Mouse (Mus musculus) erythroblast, adult 5-6 weeks (primary cell): ENCODE data around the gene Zfp91. TPM values are rescaled to one million over a fixed set of nuclear protein-coding genes. Genes with fewer than 3 reads are reported as not detected.
"Not testable (repeated sequence)": the region's sequence is repeated elsewhere in the genome, so short reads cannot be mapped to it uniquely, and the experiment has no call there.

Experiments
- ATAC-seq: replicated peaks from 2 replicates; pipeline ENCODE4 v1.8.0; 2016; ENCODE audit warnings: moderate number of reproducible peaks, mild to moderate bottlenecking, moderate TSS enrichment, inconsistent platforms; ENCODE audit not compliant: poor library complexity, low FRiP score, severe bottlenecking
- total RNA-seq, 2 experiments: library from RNA; stranded (forward) in 1 of 2; stranded (reverse) in 1 of 2; fragments of 150-400 nt in 1 of 2; fragments of 200-764, 138-1000 nt in 1 of 2; gene quantifications; 2 replicates each; pipeline versions ENCODE4 v1.2.3 to v1.2.4; 2015 to 2017; ENCODE audit warnings: low replicate concordance in 2 of 2

The Zfp91 gene
- total RNA-seq, 2 experiments from 2014 or later, result 21.7 to 34.2 TPM

DNA sequence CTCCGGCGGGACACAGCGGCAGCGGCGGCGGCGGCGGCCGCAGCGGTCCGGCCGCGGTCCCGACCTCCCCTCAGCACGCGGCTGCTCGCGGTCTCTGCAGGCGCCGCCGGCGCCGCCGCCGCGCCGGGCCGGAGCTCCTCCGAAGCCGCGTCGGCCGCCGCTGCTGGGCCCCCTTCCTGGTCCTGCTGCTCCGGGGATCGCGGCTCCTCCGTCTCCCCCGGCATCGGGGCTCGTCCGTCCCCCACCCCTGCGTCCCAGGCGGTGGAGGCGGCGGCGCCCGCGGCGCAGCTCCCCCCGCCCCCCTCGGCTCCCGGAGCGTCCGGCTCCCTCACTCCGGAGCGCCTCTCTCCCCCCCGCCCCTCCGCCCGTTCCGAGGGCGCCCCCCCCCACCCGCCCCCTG is 816 bp downstream of the Zfp91 start:
- no peak for ATAC-seq

GRCm38 (mm10) chr19:12794056-12795044 is 1.6 kb downstream of the Zfp91 start:
- ATAC-seq, result peak; percentile 76

- ATAC-seq, result no peak
Measured at GRCm38 (mm10) chr19:12792374-12792773, 3.6 kb downstream of the Zfp91 start.

GRCm38 (mm10) chr19:12787721-12788120 is 8.2 kb downstream of the Zfp91 start:
- no peak for ATAC-seq

- ATAC-seq, result no peak
Measured at GRCm38 (mm10) chr19:12786803-12787395, 9.0 kb downstream of the Zfp91 start.

DNA sequence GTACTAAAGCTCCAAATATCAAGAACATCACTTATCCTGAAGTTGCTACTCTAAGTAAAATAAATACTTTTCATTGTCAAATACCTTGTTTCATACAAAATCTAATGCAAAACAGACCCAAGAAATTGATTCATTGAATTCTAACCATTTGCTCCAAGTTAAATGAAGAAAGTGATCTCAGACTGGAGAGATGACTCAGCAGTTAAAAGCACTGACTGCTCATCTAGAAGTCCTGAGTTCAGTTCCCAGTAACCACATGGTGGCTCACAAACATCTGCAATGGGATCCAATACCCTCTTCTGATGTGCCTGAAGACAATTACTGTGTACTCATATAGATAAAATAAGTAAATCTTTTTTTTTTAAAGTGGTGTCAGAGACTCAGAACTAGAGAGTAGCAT is 15.5 kb downstream of the Zfp91 start:
- no peak for ATAC-seq

DNA sequence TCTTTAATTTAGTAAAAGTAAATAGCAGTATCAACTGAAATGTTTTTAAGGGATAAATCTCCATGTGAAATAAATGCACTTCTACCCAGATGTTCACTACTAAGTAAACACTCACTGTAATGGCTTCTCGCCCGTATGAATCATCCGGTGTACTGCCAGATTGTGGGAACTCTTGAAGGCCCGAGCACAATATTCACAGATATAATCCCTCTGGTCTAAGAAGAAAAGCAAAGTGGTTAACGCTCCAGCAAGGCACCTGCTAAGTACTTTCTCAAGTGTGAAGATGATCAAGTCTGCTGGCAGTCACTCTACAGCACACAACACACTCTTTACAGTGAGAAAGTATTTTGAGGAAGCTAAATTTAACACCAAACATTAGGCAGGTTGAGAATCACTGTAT is 25.0 kb downstream of the Zfp91 start:
- ATAC-seq, result no peak

- no peak for ATAC-seq
Measured at GRCm38 (mm10) chr19:12765308-12765707, 30.6 kb downstream of the Zfp91 start, which contains the start of gene Cntf. Gene Cntf (minus strand): TSS chr19:12765632.

GRCm38 (mm10) chr19:12762212-12763130 is 33.5 kb downstream of the Zfp91 start:
- ATAC-seq, result peak; percentile 58

- ATAC-seq, result no peak
Measured at GRCm38 (mm10) chr19:12759656-12760055, 36.3 kb downstream of the Zfp91 start.

GRCm38 (mm10) chr19:12758936-12759478 is 36.9 kb downstream of the Zfp91 start:
- no peak for ATAC-seq

DNA sequence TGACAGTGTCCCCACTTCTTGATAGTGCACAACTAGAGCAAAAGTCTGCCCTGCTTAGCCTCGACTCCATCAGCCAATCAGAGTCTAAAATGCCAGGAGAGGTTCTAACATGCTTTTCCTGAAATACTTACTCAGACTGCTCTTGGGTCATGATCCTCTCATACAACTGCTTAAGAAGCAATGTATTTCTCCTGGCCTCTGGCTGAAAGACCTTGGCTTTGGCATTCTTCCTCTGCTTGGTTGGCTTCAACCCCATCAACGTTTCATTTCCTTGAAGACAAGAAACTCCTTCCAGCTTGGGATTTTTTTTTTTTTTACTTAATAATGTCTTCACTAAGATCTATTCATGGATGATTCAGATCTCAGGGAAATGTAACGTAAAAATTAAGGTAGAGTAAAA is 39.6 kb downstream of the Zfp91 start:
- ATAC-seq, result no peak

- ATAC-seq, result no peak
Measured at GRCm38 (mm10) chr19:12731950-12732349, 64.0 kb downstream of the Zfp91 start.

GRCm38 (mm10) chr19:12731036-12731435 is 64.9 kb downstream of the Zfp91 start:
- ATAC-seq, result no peak

GRCm38 (mm10) chr19:12725851-12726250 is 70.1 kb downstream of the Zfp91 start:
- no peak for ATAC-seq

- ATAC-seq, result no peak
Measured at GRCm38 (mm10) chr19:12722308-12722707, 73.6 kb downstream of the Zfp91 start.

DNA sequence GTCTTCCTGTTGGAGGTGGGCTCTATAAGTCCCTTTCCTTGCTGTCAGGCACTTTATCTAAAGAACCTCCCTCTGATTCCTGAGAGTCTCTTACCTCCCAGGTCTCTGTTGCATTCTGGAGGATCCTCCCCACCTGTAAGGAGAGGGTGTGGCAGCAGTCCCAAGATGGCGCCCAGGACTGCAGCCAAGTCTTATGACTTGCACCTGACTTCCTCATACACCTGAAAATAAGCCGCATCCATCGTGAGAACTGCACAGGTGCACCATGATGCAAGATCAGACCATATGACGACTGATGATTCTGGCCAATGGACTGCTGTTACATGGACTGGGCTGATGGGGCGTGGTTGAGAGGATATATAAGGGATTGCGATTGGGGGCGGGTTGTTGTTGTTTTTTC is 74.3 kb downstream of the Zfp91 start:
- ATAC-seq, result not testable (repeated sequence)

- not testable (repeated sequence) for ATAC-seq
Measured at GRCm38 (mm10) chr19:12720919-12721318, 75.0 kb downstream of the Zfp91 start.

GRCm38 (mm10) chr19:12720463-12720862 is 75.5 kb downstream of the Zfp91 start:
- ATAC-seq, result no peak

DNA sequence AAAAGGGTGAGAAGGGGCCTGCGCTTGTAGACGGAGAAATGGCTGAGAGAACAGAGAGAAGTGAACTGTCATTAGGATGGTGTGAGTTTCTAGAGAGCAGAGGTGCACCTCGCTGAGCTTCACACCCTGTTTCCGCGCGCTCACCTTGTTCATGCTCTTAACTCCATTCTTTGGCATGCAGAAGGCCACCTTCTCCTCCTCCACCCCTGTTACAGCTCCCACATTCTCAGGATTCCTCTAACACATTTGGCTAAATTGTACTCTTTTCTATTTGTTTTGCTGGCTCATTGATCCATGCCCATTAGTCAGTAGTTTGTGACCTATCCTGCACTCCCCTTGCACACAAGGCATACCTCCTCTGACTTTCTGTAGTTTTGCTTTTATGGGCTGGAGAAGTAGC is 76.7 kb downstream of the Zfp91 start:
- ATAC-seq, result no peak
